Mouse (Mus musculus): ENCODE measurements around the gene Runx1.

- TF ChIP-seq CTCF (IDR thresholded peaks at IDR 0.05; ENCODE audit: low read depth) (no peak), EP300 (IDR thresholded peaks at IDR 0.05; ENCODE audit: low read depth) (no peak)
Measured at GRCm38 (mm10) chr16:92753139-92753538, 72.8 kb downstream of the Runx1 start.

Data from liver, postnatal 0 days (tissue).